Mouse (Mus musculus) ES-E14 (cell line): ENCODE results near the gene Ahdc1. TPM values are rescaled to one million over a fixed set of nuclear protein-coding genes. Genes with fewer than 3 reads are reported as not detected.

Source experiments
- DNase-seq: peaks from one replicate; pipeline ENCODE4 v3.0.0-alpha.2; 2013; ENCODE audit warnings: low read depth, low spot score
- H3K27ac ChIP-seq: 2 replicates; pipeline ENCODE4 v1.5.1; 2012; ENCODE audit warnings: low read depth, mild to moderate bottlenecking, low read length, moderate library complexity, mixed read lengths; ENCODE audit not compliant: poor library complexity, insufficient read depth, severe bottlenecking
- H3K36me3 ChIP-seq: 2 replicates; pipeline ENCODE4 v1.6.1; 2012; ENCODE audit warnings: mild to moderate bottlenecking, low read length, moderate library complexity, mixed read lengths; ENCODE audit not compliant: control insufficient read depth, poor library complexity, insufficient read depth, severe bottlenecking
- H3K4me1 ChIP-seq, 2 experiments: fragments of 150-350 bp in 1 of 2; sonication (generic) in 1 of 2; 2 replicates each; pipeline ENCODE4 v1.6.1; 2012; ENCODE audit warnings: low read length in 2 of 2, mild to moderate bottlenecking in 1 of 2, mixed read lengths in 1 of 2; ENCODE audit not compliant: control insufficient read depth in 2 of 2, insufficient read depth in 2 of 2, poor library complexity in 1 of 2
- H3K4me3 ChIP-seq, 2 experiments: fragments of 150-350 bp in 1 of 2; sonication (generic) in 1 of 2; 2 replicates each; pipeline ENCODE4 v1.5.1; 2012; ENCODE audit warnings: low read length in 2 of 2, low read depth in 1 of 2, mild to moderate bottlenecking in 1 of 2, mixed read lengths in 1 of 2; ENCODE audit not compliant: insufficient read depth in 1 of 2, poor library complexity in 1 of 2, severe bottlenecking in 1 of 2
- H3K9ac ChIP-seq: 2 replicates; pipeline ENCODE4 v1.6.1; 2012; ENCODE audit warnings: low read depth, mild to moderate bottlenecking, low read length, mixed read lengths; ENCODE audit not compliant: poor library complexity, insufficient read depth, severe bottlenecking
- H3K9me3 ChIP-seq: fragments of 150-350 bp; sonication (generic); 2 replicates; pipeline ENCODE4 v1.6.1; 2012; ENCODE audit warnings: low read depth, mild to moderate bottlenecking, low read length; ENCODE audit not compliant: control insufficient read depth, insufficient read depth
- CHD2 ChIP-seq: IDR thresholded peaks from 2 replicates; pipeline ENCODE4 v1.6.1; 2014; ENCODE audit warnings: mild to moderate bottlenecking, low read depth, low read length, inconsistent platforms
- HCFC1 ChIP-seq: IDR thresholded peaks from 2 replicates; pipeline ENCODE4 v1.6.1; 2012; ENCODE audit warnings: low read length, inconsistent platforms, borderline replicate concordance; ENCODE audit not compliant: insufficient read depth
- MAFK ChIP-seq: IDR thresholded peaks from 2 replicates; pipeline ENCODE4 v1.6.1; 2014; ENCODE audit warnings: mild to moderate bottlenecking, low read depth, low read length, inconsistent platforms; ENCODE audit not compliant: insufficient read depth
- ZC3H11A ChIP-seq: IDR thresholded peaks from 2 replicates; pipeline ENCODE4 v1.6.1; 2012; ENCODE audit warnings: low read depth, mild to moderate bottlenecking, inconsistent platforms, low read length, borderline replicate concordance
- ZNF384 ChIP-seq: IDR thresholded peaks from 2 replicates; pipeline ENCODE4 v1.6.1; 2012; ENCODE audit warnings: low read depth, low read length, inconsistent platforms
- in situ Hi-C, 2 experiments: fragments of 600-800 bp; cut with MboI; formaldehyde crosslinking; loops; one replicate each; pipeline ENCODE4 v1.15.1; 2025; ENCODE audit warnings: low sequenced_read_pairs in 2 of 2, inconsistent platforms in 1 of 2; ENCODE audit not compliant: unreplicated experiment in 2 of 2
- total RNA-seq: library from RNA; depleted of rRNA; stranded (reverse); fragments of 300-350 nt; gene quantifications from 2 replicates; pipeline ENCODE4 v1.2.3, GENCODE M21; 2012

Ahdc1 gene
- total RNA-seq, 1 experiment = 61.8 TPM

GRCm38 (mm10) chr4:133107788-133108281 lies 96.8 kb downstream of the Ahdc1 start:
- peak; percentile 79 for DNase-seq
- peaks cover 9 to 25% of the 10 kb centered on the region in 2 experiments for H3K4me1 ChIP-seq
- H3K4me3 ChIP-seq = peak overlapping the region in 1 of 2 experiments; percentile 27; a peak in 1 of 4 replicates
- TF ChIP-seq MAFK (no peak), HCFC1 (no peak), ZC3H11A (no peak), ZNF384 (no peak), CHD2 (no peak)
- no peaks in the 10 kb centered on the region for H3K9me3 ChIP-seq
- in situ Hi-C loops = no loop called here
- H3K36me3 ChIP-seq = no peaks in the 10 kb centered on the region
- peak overlapping the region; percentile 62; the same call in 1 of the 2 replicates for H3K9ac ChIP-seq
- peak overlapping the region; percentile 88; the same call in 1 of the 2 replicates for H3K27ac ChIP-seq

DNA sequence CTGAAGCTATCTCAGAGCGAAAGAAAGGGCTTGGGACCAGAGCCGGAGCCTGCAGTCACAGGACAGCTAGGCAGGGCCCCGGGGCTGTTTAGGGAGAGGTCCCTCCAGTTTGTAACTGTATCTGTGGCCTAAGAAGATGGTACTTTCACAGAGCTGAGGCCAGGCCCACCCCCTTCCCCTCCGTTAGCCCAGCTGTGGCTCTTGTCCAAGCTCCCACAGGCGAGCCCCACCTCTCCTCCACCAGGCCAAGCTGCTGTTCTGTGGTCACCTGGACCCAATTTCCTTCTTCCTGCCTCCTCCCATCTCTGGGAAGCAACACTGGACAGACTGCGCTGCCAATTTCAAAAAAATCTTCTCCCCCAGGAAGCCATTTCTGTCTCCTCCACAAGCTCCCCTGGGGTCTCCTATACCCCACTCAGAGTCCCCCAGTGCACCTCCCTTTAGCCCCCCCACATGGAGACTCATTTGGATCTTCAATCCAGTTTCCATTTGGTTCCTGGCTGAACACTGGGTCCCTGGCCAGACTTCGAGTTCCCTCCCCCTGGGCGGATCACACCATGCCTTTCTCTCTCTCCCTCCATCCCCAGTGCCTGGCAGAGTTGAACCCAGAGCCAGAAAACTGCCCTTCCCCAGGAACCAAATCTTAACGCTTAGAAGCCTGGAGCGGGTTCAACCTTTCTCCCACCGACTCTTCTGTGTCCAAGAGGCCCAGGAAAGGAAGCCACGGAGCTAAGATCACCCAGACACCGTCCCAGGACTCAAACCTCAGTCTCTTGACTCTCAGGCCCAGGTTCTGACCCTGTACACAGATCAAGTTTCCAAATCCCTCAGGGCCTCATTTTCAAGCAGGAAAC lies 97.6 kb downstream of the Ahdc1 start:
- Histone ChIP-seq H3K36me3 (no peaks in the 10 kb centered on the region), H3K9ac (peak overlapping the region; percentile 62; the same call in 1 of the 2 replicates), H3K9me3 (no peaks in the 10 kb centered on the region), H3K4me1 (peaks cover 11 to 31% of the 10 kb centered on the region in 2 experiments), H3K27ac (peak overlapping the region; percentile 88), H3K4me3 (peak overlapping the region in 1 of 2 experiments; percentile 27; a peak in 2 of 4 replicates)
- DNase-seq = no peak
- TF ChIP-seq HCFC1 (no peak), CHD2 (no peak), ZNF384 (no peak), MAFK (no peak), ZC3H11A (no peak)
- in situ Hi-C loops = no loop called here

DNA sequence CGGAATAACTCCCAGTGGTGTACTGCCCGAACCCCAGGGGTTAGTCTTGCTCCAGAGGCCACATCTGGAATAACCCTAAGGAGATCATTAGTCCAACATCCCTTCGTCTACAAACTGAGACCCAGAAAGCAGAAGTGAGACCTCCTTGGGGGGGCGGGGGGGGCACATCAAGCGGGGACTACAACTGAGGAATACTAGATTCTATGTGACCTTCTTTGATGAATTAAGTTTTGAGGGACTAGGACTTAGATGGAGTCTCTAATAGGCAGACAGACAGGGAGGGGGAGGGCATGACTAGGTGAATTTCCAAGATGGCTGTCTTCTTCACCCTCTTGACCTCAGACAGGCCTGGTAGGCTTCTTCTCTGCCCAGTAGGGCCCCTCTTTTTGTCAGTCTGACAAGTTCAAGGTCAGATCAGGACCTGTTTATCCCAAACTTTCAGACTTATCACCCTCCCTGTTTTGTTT lies 98.3 kb downstream of the Ahdc1 start:
- TF ChIP-seq CHD2 (no peak), ZC3H11A (no peak), HCFC1 (no peak), MAFK (no peak), ZNF384 (no peak)
- in situ Hi-C loops = no loop called here
- Histone ChIP-seq H3K4me1 (peaks cover 12 to 31% of the 10 kb centered on the region in 2 experiments), H3K36me3 (no peaks in the 10 kb centered on the region), H3K4me3 (peak overlapping the region in 1 of 2 experiments; percentile 27; a peak in 1 of 4 replicates), H3K27ac (peak overlapping the region; percentile 88; the same call in 1 of the 2 replicates), H3K9me3 (no peaks in the 10 kb centered on the region), H3K9ac (peak overlapping the region; percentile 62; the same call in 1 of the 2 replicates)
- DNase-seq = no peak

GRCm38 (mm10) chr4:133112175-133112838 lies 101.2 kb downstream of the Ahdc1 start:
- H3K4me1 ChIP-seq = peaks cover 15 to 41% of the 10 kb centered on the region in 2 experiments
- DNase-seq = no peak
- peak; percentile 31; the same call in 1 of the 2 replicates for TF ChIP-seq ZNF384
- no peak for TF ChIP-seq CHD2
- no peak overlapping the region for H3K4me3 ChIP-seq
- no peaks in the 10 kb centered on the region for H3K36me3 ChIP-seq
- H3K9ac ChIP-seq = peak overlapping the region; percentile 13; the same call in 1 of the 2 replicates
- no peaks in the 10 kb centered on the region for H3K9me3 ChIP-seq
- H3K27ac ChIP-seq = peak overlapping the region; percentile 34; the same call in 1 of the 2 replicates
- in situ Hi-C loops = no loop called here
